Mouse (Mus musculus) brain, adult 2 months (tissue): ENCODE measurements around the gene Hrh2.

Source experiments
- DNase-seq: peaks from one replicate; pipeline ENCODE4 v3.0.0; 2011; ENCODE audit warnings: low read depth, low spot score

Gene Hrh2

GRCm38 (mm10) chr13:54266472-54266871 is 74.5 kb downstream of the Hrh2 start:
- peak; percentile 99 for DNase-seq

- DNase-seq: no peak
Measured at GRCm38 (mm10) chr13:54269087-54269486, 77.2 kb downstream of the Hrh2 start.

DNA sequence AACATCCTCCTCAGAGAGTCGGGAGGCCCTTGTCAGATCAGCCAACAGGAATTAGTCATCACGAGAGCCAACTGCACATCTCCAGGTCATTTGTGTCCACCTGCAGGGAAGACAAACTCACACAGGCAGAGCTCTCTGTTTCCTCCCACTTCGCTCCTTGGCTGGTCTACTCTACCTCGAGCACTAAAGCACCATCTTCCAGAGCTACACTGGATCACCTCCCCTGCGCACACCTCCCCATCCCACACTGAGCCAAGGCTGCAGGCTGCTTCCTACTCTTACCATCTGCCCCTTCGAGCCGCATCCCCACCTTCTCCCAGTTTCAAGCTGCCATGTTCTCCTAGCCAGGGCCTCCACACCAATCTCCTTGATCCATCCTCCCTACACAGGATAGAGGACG is 77.7 kb downstream of the Hrh2 start:
- DNase-seq: peak; percentile 95

DNA sequence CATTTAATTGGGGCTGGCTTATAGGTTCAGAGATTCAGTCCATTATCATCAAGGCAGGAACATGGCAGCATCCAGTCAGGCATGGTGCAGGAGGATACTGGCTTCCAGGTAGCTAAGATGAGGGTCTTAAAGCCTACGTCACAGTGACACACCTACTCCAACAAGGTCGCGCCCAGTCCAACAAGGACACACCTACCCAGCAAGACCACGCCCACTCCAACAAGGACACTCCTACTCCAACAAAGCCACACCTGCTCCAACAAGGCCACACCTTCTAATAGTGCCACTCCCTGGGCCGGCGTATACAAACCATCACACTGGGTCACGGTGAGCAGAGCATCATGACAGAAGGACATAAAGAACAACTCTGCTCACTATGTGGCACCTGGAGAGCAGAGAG is 80.1 kb downstream of the Hrh2 start:
- DNase-seq: no peak

DNA sequence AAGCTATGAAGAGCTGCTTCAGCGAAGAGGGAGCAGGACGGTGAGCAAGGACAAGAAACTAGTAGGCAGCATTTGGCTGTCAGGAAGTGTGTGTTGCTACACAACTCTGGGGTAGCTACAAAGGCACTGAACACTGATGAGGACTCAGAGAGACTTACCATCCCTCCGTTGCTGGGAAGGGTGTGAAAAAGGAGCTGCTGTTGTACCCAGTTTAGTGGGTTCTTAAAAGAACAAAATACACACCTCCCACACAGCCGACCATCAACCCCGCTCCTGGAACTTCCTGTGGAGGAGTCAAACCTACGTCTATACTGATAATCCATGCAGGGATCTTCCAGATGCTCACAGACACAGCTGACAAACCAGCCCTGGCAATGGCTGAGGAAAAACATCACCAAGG is 85.5 kb downstream of the Hrh2 start:
- peak; percentile 84 for DNase-seq

GRCm38 (mm10) chr13:54280366-54280765 is 88.4 kb downstream of the Hrh2 start:
- DNase-seq: peak; percentile 87

GRCm38 (mm10) chr13:54281149-54281548 is 89.2 kb downstream of the Hrh2 start:
- DNase-seq: peak; percentile 96

DNA sequence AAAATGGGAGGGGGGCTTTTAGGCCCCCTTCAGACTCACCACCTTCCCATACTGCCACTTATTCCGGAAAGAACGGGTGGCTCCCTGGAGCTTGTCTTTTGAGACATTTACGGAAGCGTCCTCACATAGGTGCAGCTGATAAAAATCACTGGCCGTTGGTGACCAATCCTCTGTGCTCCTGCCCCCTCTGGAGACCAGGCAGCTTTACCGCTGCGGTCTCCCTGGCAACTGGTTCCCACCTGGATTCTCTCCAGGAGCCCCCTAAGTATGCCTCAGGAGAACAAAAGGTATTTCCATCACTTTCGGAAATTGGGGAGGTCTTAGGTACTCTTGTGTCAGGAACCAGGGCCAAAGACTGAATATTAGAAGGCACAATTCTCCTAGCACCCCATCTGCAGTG is 89.7 kb downstream of the Hrh2 start:
- DNase-seq: no peak

DNA sequence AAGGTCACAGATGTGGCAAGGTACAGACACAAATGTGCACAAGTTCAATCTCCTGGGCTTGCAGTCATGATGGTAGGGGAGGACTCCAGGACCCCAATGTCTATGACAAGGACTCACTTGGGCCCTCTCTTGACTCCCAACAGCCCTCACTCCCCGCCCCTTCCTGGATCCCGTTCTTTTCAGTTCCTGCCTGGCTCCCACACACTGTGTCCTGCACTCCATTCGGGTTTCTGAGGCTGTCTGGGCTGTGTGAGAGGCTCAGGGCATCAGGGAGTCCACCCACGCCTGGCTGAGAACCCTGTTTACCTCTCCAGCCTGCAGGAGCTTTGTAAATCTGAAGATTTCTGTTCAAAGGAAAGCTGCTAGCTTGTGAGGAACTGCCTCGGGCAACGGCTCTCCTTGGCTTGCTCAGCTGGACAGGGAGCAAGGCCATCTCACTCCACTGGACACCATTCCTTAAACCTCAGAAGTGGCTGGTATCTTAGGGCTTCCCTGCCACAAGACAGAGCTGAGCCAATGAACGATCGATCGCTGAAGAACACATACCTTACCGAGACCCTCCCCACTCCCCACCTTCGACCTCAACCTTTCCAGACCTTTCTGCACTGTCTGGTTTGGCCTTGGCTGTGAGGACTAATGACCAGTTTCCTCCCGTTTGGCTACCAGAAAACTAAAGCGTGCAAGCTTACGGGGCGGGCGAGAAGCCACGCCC is 90.4 kb downstream of the Hrh2 start:
- peak; percentile 91 for DNase-seq

- peak; percentile 73 for DNase-seq
Measured at GRCm38 (mm10) chr13:54282861-54283206, 90.9 kb downstream of the Hrh2 start.
